Mouse (Mus musculus): Measurements from ENCODE around the gene 3110082J24Rik. TPM values are rescaled to one million over a fixed set of nuclear protein-coding genes. Genes with fewer than 3 reads are reported as not detected.

3110082J24Rik gene
- polyA plus RNA-seq, 1 experiment from 2014 or later: not detected

DNA sequence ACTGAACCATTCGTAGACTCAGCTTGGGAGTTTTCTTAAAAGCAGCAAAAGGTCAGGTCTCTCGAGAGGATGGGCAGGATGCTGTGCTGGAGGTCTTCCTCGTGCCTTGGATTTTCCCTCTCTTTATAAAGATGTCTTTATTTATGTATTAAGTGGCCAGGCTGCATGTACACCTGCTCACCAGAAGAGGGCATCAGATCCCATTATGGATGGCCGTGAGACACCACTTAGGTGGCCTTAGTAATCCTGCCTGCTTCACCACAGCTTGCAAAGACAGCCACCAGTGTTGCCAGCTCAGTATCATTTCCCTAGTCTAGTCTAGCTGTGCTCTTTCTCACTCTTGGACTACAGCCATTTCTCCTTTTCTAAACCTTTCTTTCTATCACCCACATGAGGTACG lies 19.7 kb upstream of the 3110082J24Rik start:
- H3K27me3 ChIP-seq (ENCODE audit: control insufficient read depth, insufficient read depth, low read length): no peaks in the 10 kb centered on the region
- H3K9me3 ChIP-seq (replicated peaks; ENCODE audit: control insufficient read depth, low read length): no peaks in the 10 kb centered on the region
- no peak overlapping the region for H3K9ac ChIP-seq (ENCODE audit: low read length)
- peaks cover 83% of the 10 kb centered on the region for H3K36me3 ChIP-seq (ENCODE audit: control insufficient read depth, insufficient read depth)
- ATAC-seq (replicated peaks; ENCODE audit: extremely low read depth, insufficient read depth, low FRiP score): no peak
- 51% methylated on average over 5 of the region's 5 CpGs for WGBS
- no peak overlapping the region for H3K4me2 ChIP-seq (ENCODE audit: low read depth, low read length)
- H3K27ac ChIP-seq (ENCODE audit: low read length): no peak overlapping the region
- no peak overlapping the region for H3K4me3 ChIP-seq (ENCODE audit: low read length)
- H3K4me1 ChIP-seq (ENCODE audit: control insufficient read depth, insufficient read depth, low read length): no peaks in the 10 kb centered on the region

GRCm38 (mm10) chr5:30122481-30122880 lies 16.6 kb upstream of the 3110082J24Rik start:
- 84% methylated on average over 6 of the region's 6 CpGs for WGBS
- Histone ChIP-seq H3K9ac (ENCODE audit: low read length) (no peak overlapping the region), H3K9me3 (replicated peaks; ENCODE audit: control insufficient read depth, low read length) (no peaks in the 10 kb centered on the region), H3K27me3 (ENCODE audit: control insufficient read depth, insufficient read depth, low read length) (no peaks in the 10 kb centered on the region), H3K27ac (ENCODE audit: low read length) (no peak overlapping the region), H3K4me3 (ENCODE audit: low read length) (no peak overlapping the region), H3K4me2 (ENCODE audit: low read depth, low read length) (no peak overlapping the region), H3K36me3 (ENCODE audit: control insufficient read depth, insufficient read depth) (peaks cover 81% of the 10 kb centered on the region), H3K4me1 (ENCODE audit: control insufficient read depth, insufficient read depth, low read length) (no peaks in the 10 kb centered on the region)
- no peak for ATAC-seq (replicated peaks; ENCODE audit: extremely low read depth, insufficient read depth, low FRiP score)

- H3K4me2 ChIP-seq (ENCODE audit: low read depth, low read length): no peak overlapping the region
- H3K27ac ChIP-seq (ENCODE audit: low read length): no peak overlapping the region
- no peak for ATAC-seq (replicated peaks; ENCODE audit: extremely low read depth, insufficient read depth, low FRiP score)
- whole genome bisulfite sequencing: 80% methylated on average over 7 of the region's 7 CpGs
- no peaks in the 10 kb centered on the region for H3K9me3 ChIP-seq (replicated peaks; ENCODE audit: control insufficient read depth, low read length)
- H3K4me3 ChIP-seq (ENCODE audit: low read length): no peak overlapping the region
- H3K4me1 ChIP-seq (ENCODE audit: control insufficient read depth, insufficient read depth, low read length): no peaks in the 10 kb centered on the region
- 0 out of 2 replicates have a peak, but pooled peaks cover 2% of the 10 kb centered on the region for H3K27me3 ChIP-seq (ENCODE audit: control insufficient read depth, insufficient read depth, low read length)
- H3K9ac ChIP-seq (ENCODE audit: low read length): no peak overlapping the region
- peaks cover 64% of the 10 kb centered on the region for H3K36me3 ChIP-seq (ENCODE audit: control insufficient read depth, insufficient read depth)
Measured at GRCm38 (mm10) chr5:30120106-30120505, 14.2 kb upstream of the 3110082J24Rik start.

DNA sequence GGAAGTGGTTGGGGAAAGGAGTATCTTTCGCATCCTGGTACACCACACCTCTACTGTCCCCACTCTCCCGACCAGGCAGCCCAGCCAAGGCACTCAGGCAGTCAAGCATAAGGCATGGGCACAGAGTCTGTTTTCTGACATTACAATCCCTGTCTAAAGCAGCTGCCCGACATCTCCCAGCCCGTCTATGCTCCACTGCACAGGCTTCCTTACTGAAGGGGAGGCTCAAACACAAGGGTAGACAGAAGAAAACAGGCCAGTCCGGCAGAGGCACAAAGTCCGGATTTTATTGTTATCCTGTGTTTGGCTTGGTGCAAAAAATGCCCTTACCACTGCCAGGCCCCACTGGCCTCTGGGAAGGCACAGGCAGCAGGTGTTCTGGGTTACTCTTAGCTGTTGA lies 13.3 kb upstream of the 3110082J24Rik start:
- Histone ChIP-seq H3K4me3 (ENCODE audit: low read length) (no peak overlapping the region), H3K9ac (ENCODE audit: low read length) (no peak overlapping the region), H3K4me1 (ENCODE audit: control insufficient read depth, insufficient read depth, low read length) (peaks cover 3% of the 10 kb centered on the region), H3K27ac (ENCODE audit: low read length) (no peak overlapping the region), H3K9me3 (replicated peaks; ENCODE audit: control insufficient read depth, low read length) (no peaks in the 10 kb centered on the region), H3K27me3 (ENCODE audit: control insufficient read depth, insufficient read depth, low read length) (peaks cover 5% of the 10 kb centered on the region), H3K36me3 (ENCODE audit: control insufficient read depth, insufficient read depth) (peaks cover 55% of the 10 kb centered on the region), H3K4me2 (ENCODE audit: low read depth, low read length) (no peak overlapping the region)
- no peak for ATAC-seq (replicated peaks; ENCODE audit: extremely low read depth, insufficient read depth, low FRiP score)
- 85% methylated on average over 6 of the region's 6 CpGs for WGBS

- Histone ChIP-seq H3K4me1 (ENCODE audit: control insufficient read depth, insufficient read depth, low read length) (peaks cover 9% of the 10 kb centered on the region), H3K9ac (ENCODE audit: low read length) (no peak overlapping the region), H3K4me2 (ENCODE audit: low read depth, low read length) (no peak overlapping the region), H3K27ac (ENCODE audit: low read length) (no peak overlapping the region), H3K36me3 (ENCODE audit: control insufficient read depth, insufficient read depth) (peaks cover 46% of the 10 kb centered on the region), H3K9me3 (replicated peaks; ENCODE audit: control insufficient read depth, low read length) (no peaks in the 10 kb centered on the region), H3K4me3 (ENCODE audit: low read length) (no peak overlapping the region), H3K27me3 (ENCODE audit: control insufficient read depth, insufficient read depth, low read length) (peaks cover 17% of the 10 kb centered on the region)
- ATAC-seq (replicated peaks; ENCODE audit: extremely low read depth, insufficient read depth, low FRiP score): no peak
- WGBS: 93% methylated on average over 1 of the region's 1 CpGs
Measured at GRCm38 (mm10) chr5:30118018-30118417, 12.1 kb upstream of the 3110082J24Rik start.

GRCm38 (mm10) chr5:30115718-30116117 lies 9.8 kb upstream of the 3110082J24Rik start:
- no peaks in the 10 kb centered on the region for H3K9me3 ChIP-seq (replicated peaks; ENCODE audit: control insufficient read depth, low read length)
- H3K4me1 ChIP-seq (ENCODE audit: control insufficient read depth, insufficient read depth, low read length): peaks cover 16% of the 10 kb centered on the region
- H3K27me3 ChIP-seq (ENCODE audit: control insufficient read depth, insufficient read depth, low read length): peaks cover 32% of the 10 kb centered on the region
- WGBS: 37% methylated on average over 10 of the region's 10 CpGs
- ATAC-seq (replicated peaks; ENCODE audit: extremely low read depth, insufficient read depth, low FRiP score): no peak
- H3K9ac ChIP-seq (ENCODE audit: low read length): no peak overlapping the region
- peaks cover 25% of the 10 kb centered on the region for H3K36me3 ChIP-seq (ENCODE audit: control insufficient read depth, insufficient read depth)
- no peak overlapping the region for H3K27ac ChIP-seq (ENCODE audit: low read length)
- no peak overlapping the region for H3K4me2 ChIP-seq (ENCODE audit: low read depth, low read length)
- H3K4me3 ChIP-seq (ENCODE audit: low read length): no peak overlapping the region

DNA sequence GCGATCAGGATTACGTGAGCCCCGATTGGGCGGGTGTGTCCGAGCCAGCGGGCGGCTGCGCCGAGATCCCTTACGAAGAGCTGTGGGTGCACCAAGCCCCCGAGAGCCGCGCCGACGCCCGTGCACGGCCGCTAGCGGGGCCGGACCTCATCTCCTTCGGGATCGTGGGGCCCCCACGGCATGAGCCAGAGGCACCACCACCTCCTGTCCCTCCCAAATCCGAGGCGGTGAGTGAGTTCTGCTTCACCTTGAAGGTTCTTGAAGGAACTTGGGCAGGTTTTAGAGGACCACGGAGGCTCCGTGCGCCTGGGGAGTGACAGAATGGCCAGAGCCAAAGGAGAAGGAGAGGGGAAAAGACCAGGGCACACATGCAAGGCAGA lies 8.9 kb upstream of the 3110082J24Rik start:
- Histone ChIP-seq H3K9me3 (replicated peaks; ENCODE audit: control insufficient read depth, low read length) (no peaks in the 10 kb centered on the region), H3K36me3 (ENCODE audit: control insufficient read depth, insufficient read depth) (peaks cover 15% of the 10 kb centered on the region), H3K4me1 (ENCODE audit: control insufficient read depth, insufficient read depth, low read length) (peaks cover 21% of the 10 kb centered on the region), H3K4me3 (ENCODE audit: low read length) (peak overlapping the region; percentile 65), H3K27ac (ENCODE audit: low read length) (no peak overlapping the region), H3K4me2 (ENCODE audit: low read depth, low read length) (peak overlapping the region; percentile 98), H3K27me3 (ENCODE audit: control insufficient read depth, insufficient read depth, low read length) (peaks cover 37% of the 10 kb centered on the region), H3K9ac (ENCODE audit: low read length) (peak overlapping the region; percentile 73)
- WGBS: 1% methylated on average over 28 of the region's 28 CpGs
- ATAC-seq (replicated peaks; ENCODE audit: extremely low read depth, insufficient read depth, low FRiP score): peak; percentile 23; the same call in 1 of the 2 replicates

- Histone ChIP-seq H3K27ac (ENCODE audit: low read length) (no peak overlapping the region), H3K4me3 (ENCODE audit: low read length) (peak overlapping the region; percentile 65), H3K27me3 (ENCODE audit: control insufficient read depth, insufficient read depth, low read length) (peaks cover 42% of the 10 kb centered on the region), H3K4me2 (ENCODE audit: low read depth, low read length) (peak overlapping the region; percentile 98), H3K9me3 (replicated peaks; ENCODE audit: control insufficient read depth, low read length) (no peaks in the 10 kb centered on the region), H3K4me1 (ENCODE audit: control insufficient read depth, insufficient read depth, low read length) (peaks cover 21% of the 10 kb centered on the region), H3K36me3 (ENCODE audit: control insufficient read depth, insufficient read depth) (peaks cover 9% of the 10 kb centered on the region), H3K9ac (ENCODE audit: low read length) (peak overlapping the region; percentile 73)
- ATAC-seq (replicated peaks; ENCODE audit: extremely low read depth, insufficient read depth, low FRiP score): peak; percentile 83
- whole genome bisulfite sequencing: under 1% methylated on average over 103 of the region's 103 CpGs
Measured at GRCm38 (mm10) chr5:30113881-30114760, 8.2 kb upstream of the 3110082J24Rik start.

- Histone ChIP-seq H3K4me2 (ENCODE audit: low read depth, low read length) (no peak overlapping the region), H3K9ac (ENCODE audit: low read length) (no peak overlapping the region), H3K9me3 (replicated peaks; ENCODE audit: control insufficient read depth, low read length) (no peaks in the 10 kb centered on the region), H3K36me3 (ENCODE audit: control insufficient read depth, insufficient read depth) (no peaks in the 10 kb centered on the region), H3K4me1 (ENCODE audit: control insufficient read depth, insufficient read depth, low read length) (peaks cover 21% of the 10 kb centered on the region), H3K27me3 (ENCODE audit: control insufficient read depth, insufficient read depth, low read length) (peaks cover 53% of the 10 kb centered on the region), H3K4me3 (ENCODE audit: low read length) (no peak overlapping the region), H3K27ac (ENCODE audit: low read length) (no peak overlapping the region)
- no peak for ATAC-seq (replicated peaks; ENCODE audit: extremely low read depth, insufficient read depth, low FRiP score)
- WGBS: 82% methylated on average over 3 of the region's 3 CpGs
Measured at GRCm38 (mm10) chr5:30112533-30113068, 6.7 kb upstream of the 3110082J24Rik start.

All from heart, embryonic 16.5 days (tissue).